20 mouse cellular contexts compared by ENCODE assay signal in the genomic region with DNA sequence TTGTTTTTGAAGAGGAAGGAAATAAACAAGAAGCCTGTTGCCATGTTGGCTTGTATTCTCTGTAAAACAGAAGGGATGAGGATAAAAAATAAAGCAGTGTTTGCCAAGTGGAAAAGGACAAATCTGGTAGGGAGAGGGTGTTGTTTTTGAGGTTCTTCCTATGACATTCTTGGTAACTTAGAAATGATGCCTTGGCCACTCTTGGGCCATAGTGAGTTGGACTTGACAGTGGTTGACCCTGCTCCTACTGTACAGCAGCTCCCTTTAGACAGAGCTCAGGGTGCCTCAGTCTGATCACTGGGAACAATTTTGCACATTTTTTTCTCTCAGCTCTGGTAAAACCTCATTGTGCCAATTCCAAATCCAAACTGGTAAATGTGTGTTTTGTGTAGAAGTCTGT.
DNase-seq lines count a peak whose midpoint lies in the region; ATAC-seq lines count a peak whose summit lies in the region.
"Had no signal": no experiment of that assay in that cellular context is flagged by ENCODE, and none has a peak within 500 bp of the region (broad histone marks: within the 10 kb centered on the region; RNA-seq: fewer than 3 reads in every experiment).

No protein-coding gene starts in this region.

- H3K27me3 ChIP-seq in hindbrain, embryonic 11.5 days (ENCODE audit: control insufficient read depth, insufficient read depth, low read length): no peaks in the 10 kb centered on the region
- H3K27me3 ChIP-seq: embryonic facial prominence, embryonic 13.5 days; forebrain, embryonic 12.5 days; heart, embryonic 12.5 days; hindbrain, embryonic 15.5 days had no signal

- no peak overlapping the region for H3K4me3 ChIP-seq in hindbrain, embryonic 11.5 days (ENCODE audit: low read depth, low read length)
- H3K4me3 ChIP-seq: embryonic facial prominence, embryonic 13.5 days; forebrain, embryonic 12.5 days; heart, adult 2 months; heart, embryonic 12.5 days; hindbrain, embryonic 10.5 days; hindbrain, embryonic 15.5 days had no signal

- no peak overlapping the region for H3K9ac ChIP-seq in hindbrain, embryonic 11.5 days (ENCODE audit: low read depth, low read length)
- H3K9ac ChIP-seq: embryonic facial prominence, embryonic 13.5 days; forebrain, embryonic 12.5 days; heart, embryonic 12.5 days; hindbrain, embryonic 15.5 days had no signal

- H3K9me3 ChIP-seq in hindbrain, embryonic 11.5 days (ENCODE audit: control insufficient read depth, low read length): no peaks in the 10 kb centered on the region
- H3K9me3 ChIP-seq: embryonic facial prominence, embryonic 13.5 days; forebrain, embryonic 12.5 days; heart, embryonic 12.5 days; hindbrain, embryonic 10.5 days; hindbrain, embryonic 15.5 days had no signal

- ATAC-seq in hindbrain, embryonic 11.5 days (ENCODE audit: low FRiP score): no peak
- ATAC-seq: CD4-positive, CD25-positive, alpha-beta regulatory T cell, adult 4 months; intestine, postnatal 0 days had no signal

- H3K27ac ChIP-seq in hindbrain, embryonic 11.5 days (ENCODE audit: low read depth, low read length): no peak overlapping the region
- H3K27ac ChIP-seq: embryonic facial prominence, embryonic 13.5 days; forebrain, embryonic 12.5 days; heart, adult 2 months; hindbrain, embryonic 10.5 days; hindbrain, embryonic 15.5 days had no signal

- DNase-seq in cerebellum, adult 9-10 months: peak; percentile 26
- DNase-seq in cerebellum, adult 11 months: no peak
- peak; percentile 9 for DNase-seq in layer of hippocampus, adult 11-12 months (ENCODE audit: low spot score)
- DNase-seq in layer of hippocampus, adult 9-11 months: no peak
- peak; percentile 7 to 23 for DNase-seq in layer of hippocampus, postnatal 10 days (ENCODE audit: low spot score in 2 of 2)
- no peak for DNase-seq in frontal cortex, postnatal 36 days (ENCODE audit: low spot score in 2 of 2)
- DNase-seq in hindbrain, embryonic 11.5 days (ENCODE audit: low spot score): no peak
- DNase-seq: adrenal gland, postnatal 10 days; B cell, adult 2 months; cerebellum, postnatal 14 days; gastrocnemius, postnatal 10 days; heart, adult 2 months had no signal

- no peaks in the 10 kb centered on the region for H3K4me1 ChIP-seq in hindbrain, embryonic 11.5 days (replicated peaks; ENCODE audit: control insufficient read depth, insufficient read depth, low read length)
- H3K4me1 ChIP-seq: embryonic facial prominence, embryonic 13.5 days; forebrain, embryonic 12.5 days; hindbrain, embryonic 10.5 days; hindbrain, embryonic 15.5 days had no signal

- no peaks in the 10 kb centered on the region for H3K36me3 ChIP-seq in hindbrain, embryonic 11.5 days (ENCODE audit: control insufficient read depth, insufficient read depth, low read length)
- H3K36me3 ChIP-seq: forebrain, embryonic 12.5 days; G1E; hindbrain, embryonic 10.5 days; hindbrain, embryonic 15.5 days had no signal

- H3K4me2 ChIP-seq in hindbrain, embryonic 11.5 days (replicated peaks; ENCODE audit: low read depth, low read length): no peak overlapping the region
- H3K4me2 ChIP-seq: embryonic facial prominence, embryonic 13.5 days; forebrain, embryonic 12.5 days; heart, embryonic 12.5 days; hindbrain, embryonic 15.5 days had no signal

Comparison
In these comparisons a context has a peak if more than half of its experiments do, and no peak if none do; other contexts are left out.
1. DNase-seq: peak in cerebellum, adult 9-10 months (single experiment), layer of hippocampus, adult 11-12 months (single experiment) and layer of hippocampus, postnatal 10 days (2 of 2); none in cerebellum, adult 11 months (single experiment), layer of hippocampus, adult 9-11 months (single experiment), frontal cortex, postnatal 36 days (0 of 2) and hindbrain, embryonic 11.5 days (single experiment).